Mouse (Mus musculus) embryonic fibroblast, embryonic 13.5 days (primary cell): ENCODE measurements around the gene Lrg1. TPM values are rescaled to one million over a fixed set of nuclear protein-coding genes. Genes with fewer than 3 reads are reported as not detected.

Experiments used
- H3K27ac ChIP-seq: 2 replicates; pipeline ENCODE4 v1.5.1; 2012; ENCODE audit warnings: low read length, control low read depth, inconsistent platforms; ENCODE audit not compliant: insufficient read depth
- H3K4me1 ChIP-seq: 2 replicates; pipeline ENCODE4 v1.6.1; 2011; ENCODE audit warnings: low read length; ENCODE audit not compliant: control insufficient read depth, insufficient read depth
- H3K4me3 ChIP-seq: 2 replicates; pipeline ENCODE4 v1.5.1; 2011; ENCODE audit warnings: mild to moderate bottlenecking, control low read depth, low read length; ENCODE audit not compliant: insufficient read depth
- CTCF ChIP-seq: IDR thresholded peaks from 2 replicates; pipeline ENCODE4 v1.5.1; 2011; ENCODE audit warnings: mild to moderate bottlenecking, control low read depth, low read length, moderate library complexity, borderline replicate concordance; ENCODE audit not compliant: insufficient read depth
- POLR2A ChIP-seq: IDR thresholded peaks from 2 replicates; pipeline ENCODE4 v1.6.1; 2011; ENCODE audit warnings: low read depth, mild to moderate bottlenecking, control low read depth, low read length, moderate library complexity
- polyA plus RNA-seq: library from polyadenylated mRNA; stranded (reverse); fragments of >200 nt; gene quantifications from 2 replicates; pipeline ENCODE4 v1.2.4, GENCODE M21; 2011; ENCODE audit warnings: low read depth; ENCODE audit not compliant: missing spikeins, insufficient read length

Lrg1 gene
- polyA plus RNA-seq, 1 experiment = not detected

DNA sequence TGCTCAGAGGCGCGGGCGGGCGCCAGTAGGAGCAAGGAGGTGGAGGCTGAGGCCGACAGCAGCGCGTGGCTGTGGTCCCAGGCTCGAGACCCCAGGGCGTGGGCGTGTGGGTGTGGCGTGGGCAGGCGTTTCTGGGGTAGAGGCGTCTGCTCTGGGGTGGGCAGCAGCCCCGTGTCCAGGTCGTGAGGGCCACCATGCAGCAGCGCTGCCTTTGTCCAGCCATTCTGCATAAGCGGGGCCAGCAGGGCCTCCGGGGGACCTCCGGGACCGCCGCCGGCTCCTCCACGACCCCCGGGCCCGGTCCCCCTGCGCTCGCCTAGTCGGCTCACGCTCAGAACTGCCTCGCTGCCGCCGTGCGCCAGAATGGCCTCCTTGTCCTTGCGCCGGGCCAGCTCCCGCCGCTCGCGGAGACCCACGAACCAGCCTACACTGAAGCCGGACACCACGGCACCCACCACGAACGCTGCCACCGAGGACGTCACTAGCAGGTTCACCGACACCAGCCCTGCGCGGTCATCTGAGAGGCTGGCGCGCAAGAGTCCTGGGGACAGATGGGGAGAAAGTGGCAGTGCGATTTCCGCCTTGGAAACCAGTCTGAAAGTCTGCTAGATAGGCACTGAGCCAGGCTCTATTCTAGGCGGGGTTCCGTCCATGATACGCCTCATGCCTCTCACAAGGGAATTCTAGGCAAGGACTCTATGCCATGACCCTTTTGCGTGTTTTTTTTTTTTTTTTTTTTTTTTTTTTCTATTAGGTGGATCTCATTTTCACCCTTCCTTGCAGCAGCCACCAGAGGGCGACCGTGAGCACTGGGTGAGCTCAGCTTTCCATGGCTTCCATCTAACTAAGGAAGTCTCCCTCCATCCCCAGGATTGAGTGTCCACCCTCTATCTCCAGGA is 2.8 kb upstream of the Lrg1 start:
- H3K27ac ChIP-seq = no peak overlapping the region
- H3K4me1 ChIP-seq = no peaks in the 10 kb centered on the region
- H3K4me3 ChIP-seq = no peak overlapping the region
- TF ChIP-seq POLR2A = no peak
- TF ChIP-seq CTCF = peak; percentile 86

DNA sequence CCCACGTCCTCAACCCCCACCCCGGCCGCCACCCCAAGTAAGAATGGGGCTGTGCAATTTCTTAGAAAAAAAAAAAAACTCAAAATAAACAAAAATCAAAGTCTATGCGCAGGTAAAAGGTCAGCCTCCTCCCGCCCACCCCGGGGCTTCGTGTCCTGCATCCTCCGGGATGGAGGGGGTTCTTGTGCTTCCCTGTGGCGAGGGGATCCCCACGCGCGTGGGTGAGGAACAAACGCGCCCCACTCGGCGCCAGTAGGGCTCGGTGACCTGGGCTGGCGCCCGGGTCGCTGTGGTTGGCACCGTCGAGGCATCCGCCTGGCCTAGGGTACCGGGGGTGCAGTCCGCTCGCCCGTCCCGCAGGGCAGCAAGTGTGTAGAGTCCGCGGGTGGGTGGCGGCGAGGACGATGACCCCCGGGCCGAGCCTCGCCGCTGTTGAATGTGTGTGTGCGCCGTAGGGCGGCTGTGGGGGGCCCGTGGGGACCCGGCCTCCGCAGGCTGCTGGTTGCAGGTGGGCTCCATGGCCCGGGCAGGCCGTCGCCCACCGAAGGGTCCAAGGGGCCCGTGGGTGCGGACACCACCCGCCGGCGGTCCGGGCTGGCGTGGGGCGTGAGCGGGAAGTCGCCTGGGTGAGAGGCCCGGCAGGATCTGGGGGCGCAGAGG is 2.0 kb upstream of the Lrg1 start:
- Histone ChIP-seq H3K4me1 (no peaks in the 10 kb centered on the region), H3K4me3 (no peak overlapping the region), H3K27ac (no peak overlapping the region)
- TF ChIP-seq POLR2A (no peak), CTCF (no peak)

DNA sequence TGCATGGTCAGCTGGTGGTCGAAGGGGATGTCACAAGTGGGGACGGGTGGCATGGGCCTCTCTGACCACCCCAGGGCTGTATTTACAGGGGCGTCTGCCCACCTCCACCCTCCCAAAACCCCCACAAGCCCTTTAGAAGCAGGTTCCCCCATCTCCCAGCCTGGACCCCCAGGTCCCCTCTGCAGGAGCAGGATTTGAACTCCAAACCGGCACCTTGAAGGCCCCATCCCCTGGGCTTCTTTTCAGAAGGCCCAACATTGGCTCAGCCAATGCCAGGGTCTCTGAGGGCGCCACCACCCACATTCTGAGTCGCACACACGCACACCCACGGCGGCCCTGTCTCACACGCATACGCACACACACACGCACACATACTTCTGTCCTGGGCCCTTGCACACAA is 1.4 kb upstream of the Lrg1 start:
- no peak overlapping the region for H3K27ac ChIP-seq
- TF ChIP-seq POLR2A (no peak), CTCF (no peak)
- no peak overlapping the region for H3K4me3 ChIP-seq
- H3K4me1 ChIP-seq = no peaks in the 10 kb centered on the region

DNA sequence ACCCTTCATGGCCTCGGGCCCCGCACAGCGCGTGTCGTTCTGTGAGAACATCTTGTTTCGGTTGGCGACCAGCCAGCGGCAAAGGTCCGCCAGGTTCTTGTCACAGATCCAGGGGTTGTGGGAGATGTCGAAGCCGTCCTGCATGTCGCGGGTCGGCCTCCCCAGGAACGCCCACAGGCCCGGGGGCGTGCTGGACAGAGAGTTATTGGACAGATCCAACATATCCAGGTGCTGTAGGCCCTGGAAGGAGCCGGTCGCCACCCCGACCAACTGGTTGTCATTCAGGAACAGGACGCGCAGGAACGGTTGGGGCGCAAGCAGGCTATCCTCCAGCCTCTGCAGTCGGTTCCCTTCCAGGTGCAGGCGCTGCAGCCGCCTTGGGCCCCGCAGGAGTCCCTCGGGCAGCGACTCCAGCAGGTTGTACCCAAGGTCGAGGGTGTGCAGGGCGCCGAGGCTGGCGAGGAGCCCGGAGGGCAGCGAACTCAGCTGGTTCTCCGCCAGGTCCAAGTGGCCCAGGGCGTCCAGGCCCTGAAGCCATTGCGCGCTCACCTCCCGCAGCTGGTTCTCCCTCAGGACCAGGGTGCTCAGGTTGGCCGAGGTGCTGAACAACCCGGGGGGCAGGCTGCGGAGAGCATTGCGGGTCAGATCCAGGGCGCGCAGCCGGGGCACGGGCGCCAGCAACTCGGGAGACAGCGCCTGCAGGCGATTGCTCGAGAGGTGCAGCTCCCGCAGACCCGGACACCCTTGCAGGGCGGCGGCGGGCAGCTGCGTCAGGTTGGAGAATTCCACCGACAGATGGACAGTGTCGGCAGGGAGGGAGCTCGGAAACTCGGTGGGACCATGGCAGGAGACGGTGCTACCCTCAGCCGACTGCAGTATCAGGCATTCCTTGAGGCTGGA is 1.6 kb downstream of the Lrg1 start:
- Histone ChIP-seq H3K4me3 (no peak overlapping the region), H3K4me1 (no peaks in the 10 kb centered on the region), H3K27ac (no peak overlapping the region)
- TF ChIP-seq CTCF = no peak
- TF ChIP-seq POLR2A = no peak

DNA sequence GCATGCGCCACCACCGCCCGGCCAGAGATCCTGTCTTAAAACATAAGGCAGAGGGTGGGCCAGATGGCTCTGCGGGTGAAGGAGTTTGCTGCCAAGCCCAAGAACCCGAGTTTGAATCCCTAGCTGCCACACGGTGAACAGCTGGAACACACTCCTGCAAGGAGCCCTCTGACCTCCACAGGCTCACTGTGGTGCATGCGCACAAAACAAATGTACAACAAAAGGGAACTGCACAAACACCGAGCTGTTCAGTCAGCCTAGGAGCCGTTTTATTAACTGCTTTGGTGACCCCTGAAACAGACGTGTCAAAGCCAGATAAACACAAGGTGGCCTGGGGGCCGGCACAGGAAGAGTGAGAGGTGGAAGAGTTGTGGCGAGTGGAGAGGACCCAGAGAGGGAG is 2.4 kb downstream of the Lrg1 start:
- TF ChIP-seq POLR2A (no peak), CTCF (no peak)
- Histone ChIP-seq H3K4me1 (no peaks in the 10 kb centered on the region), H3K4me3 (no peak overlapping the region), H3K27ac (no peak overlapping the region)

DNA sequence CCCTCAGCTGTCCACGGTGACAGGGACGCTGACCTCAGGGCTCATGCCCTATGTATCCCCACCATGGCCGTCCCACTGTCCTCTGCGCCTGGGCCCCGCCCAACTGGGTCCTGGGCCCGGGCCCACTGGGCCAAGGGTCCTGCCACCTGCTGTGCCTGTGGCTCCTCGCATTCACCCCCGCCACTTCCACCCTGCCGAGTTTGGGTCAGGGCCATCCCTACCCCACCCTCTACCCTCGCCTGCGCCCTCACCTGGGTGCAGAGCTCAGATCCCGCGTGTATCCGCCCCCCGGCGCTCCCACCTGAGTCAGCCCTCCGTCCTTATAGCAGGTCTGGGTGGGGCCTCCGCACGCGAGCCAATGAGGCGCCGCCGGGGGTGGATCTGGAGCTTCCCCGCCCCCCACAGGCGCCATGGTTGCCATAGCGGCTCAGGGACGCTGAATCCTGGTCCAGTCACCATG is 4.5 kb downstream of the Lrg1 start, which contains the start of gene Plin5:
Gene Plin5 (minus strand): TSS at position 346 of the 460 bp plus-strand sequence.
- H3K27ac ChIP-seq = no peak within 1 kb of the TSS
- H3K4me1 ChIP-seq = no peaks in the 10 kb centered on the region
- no peak within 1 kb of the TSS for H3K4me3 ChIP-seq
- TF ChIP-seq POLR2A = no peak

DNA sequence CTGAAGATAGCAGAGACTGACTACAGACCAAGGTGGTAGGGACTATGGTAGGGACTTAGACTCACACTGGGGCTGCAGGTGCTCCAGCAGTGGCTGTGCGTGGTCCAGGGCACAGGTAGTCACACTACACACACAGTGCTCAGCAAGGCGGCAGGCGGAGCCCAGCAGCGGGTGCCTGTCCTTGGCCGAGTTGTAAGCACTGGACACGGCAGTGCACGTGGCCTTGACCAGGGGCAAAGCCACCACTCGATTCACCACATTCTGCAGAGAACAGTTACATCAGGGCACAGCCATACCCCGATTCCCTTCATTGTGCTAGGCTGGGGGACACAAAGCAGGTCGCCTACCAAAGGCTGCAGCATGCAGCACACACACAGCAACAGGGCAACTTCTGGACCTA is 5.6 kb downstream of the Lrg1 start:
- Histone ChIP-seq H3K4me1 (no peaks in the 10 kb centered on the region), H3K4me3 (no peak overlapping the region), H3K27ac (no peak overlapping the region)
- no peak for TF ChIP-seq POLR2A
- no peak for TF ChIP-seq CTCF

DNA sequence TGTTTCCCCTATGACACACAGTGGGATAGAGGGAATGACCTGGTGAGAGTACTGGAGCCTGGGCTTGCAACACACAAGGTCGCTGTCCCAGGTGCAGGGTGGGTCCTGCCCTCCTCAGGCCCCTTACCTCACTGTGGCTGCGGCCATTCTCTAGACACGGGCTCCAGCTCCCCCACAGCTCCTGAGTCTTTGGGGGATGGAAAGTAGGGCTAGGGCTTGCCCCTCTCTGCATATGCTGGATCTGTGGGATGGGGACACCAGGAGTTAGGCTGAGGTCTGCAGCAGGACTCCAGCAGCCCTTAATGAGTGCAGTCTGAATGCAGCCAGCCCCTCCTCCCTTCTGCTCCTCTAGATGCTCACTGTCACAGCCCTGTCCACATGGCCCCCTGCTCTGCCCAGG is 9.1 kb downstream of the Lrg1 start:
- no peak for TF ChIP-seq CTCF
- TF ChIP-seq POLR2A = no peak
- no peak overlapping the region for H3K27ac ChIP-seq
- H3K4me1 ChIP-seq = no peaks in the 10 kb centered on the region
- H3K4me3 ChIP-seq = no peak overlapping the region

DNA sequence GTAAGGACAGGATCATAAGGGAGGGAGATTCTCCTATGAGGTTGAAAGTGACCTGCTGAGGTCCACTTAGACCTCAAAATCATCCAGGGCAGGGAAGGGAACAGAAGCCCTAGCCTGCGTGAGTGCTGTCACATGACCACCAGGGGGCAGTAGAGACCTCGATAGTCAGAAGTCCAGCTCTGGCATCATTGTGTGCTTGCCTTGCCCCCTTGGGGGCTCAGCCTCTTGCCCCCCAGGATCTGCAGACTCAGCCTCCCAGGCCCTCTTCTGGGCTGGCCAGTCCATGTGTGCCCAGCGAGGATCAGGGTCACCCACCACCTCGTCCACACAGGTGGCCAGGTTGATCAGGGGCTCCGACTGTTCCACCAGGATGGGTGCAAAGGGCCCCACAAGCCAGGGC is 9.9 kb downstream of the Lrg1 start:
- no peaks in the 10 kb centered on the region for H3K4me1 ChIP-seq
- no peak overlapping the region for H3K4me3 ChIP-seq
- H3K27ac ChIP-seq = no peak overlapping the region
- peak; percentile 85 for TF ChIP-seq CTCF
- no peak for TF ChIP-seq POLR2A
